Mouse (Mus musculus): ENCODE data around the gene Rasgrp4. TPM values are rescaled to one million over a fixed set of nuclear protein-coding genes. Genes with fewer than 3 reads are reported as not detected.
A peak's percentile ranks its signal among the peaks of the same experiment; 100 is the strongest.

Gene Rasgrp4
- polyA plus RNA-seq, 2 experiments from 2014 or later: 0.95 to 1.1 TPM

DNA sequence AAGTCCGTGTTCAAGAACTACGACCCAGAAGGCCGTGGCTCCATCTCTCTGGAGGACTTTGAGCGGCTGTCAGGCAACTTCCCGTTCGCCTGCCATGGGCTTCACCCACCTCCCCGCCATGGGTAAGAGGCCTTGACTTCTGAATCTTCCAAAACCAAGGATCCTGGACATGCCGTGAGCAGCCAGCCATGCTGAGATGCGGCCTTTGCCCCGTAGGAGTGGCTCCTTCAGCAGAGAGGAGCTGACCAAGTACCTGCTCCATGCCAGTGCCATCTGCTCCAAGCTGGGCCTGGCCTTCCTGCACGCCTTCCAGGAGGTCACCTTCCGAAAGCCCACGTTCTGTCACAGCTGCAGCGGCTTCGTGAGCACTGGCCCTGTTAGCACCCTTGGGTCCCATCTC, 14.1 kb downstream of the Rasgrp4 start:
- ATAC-seq: no peak

DNA sequence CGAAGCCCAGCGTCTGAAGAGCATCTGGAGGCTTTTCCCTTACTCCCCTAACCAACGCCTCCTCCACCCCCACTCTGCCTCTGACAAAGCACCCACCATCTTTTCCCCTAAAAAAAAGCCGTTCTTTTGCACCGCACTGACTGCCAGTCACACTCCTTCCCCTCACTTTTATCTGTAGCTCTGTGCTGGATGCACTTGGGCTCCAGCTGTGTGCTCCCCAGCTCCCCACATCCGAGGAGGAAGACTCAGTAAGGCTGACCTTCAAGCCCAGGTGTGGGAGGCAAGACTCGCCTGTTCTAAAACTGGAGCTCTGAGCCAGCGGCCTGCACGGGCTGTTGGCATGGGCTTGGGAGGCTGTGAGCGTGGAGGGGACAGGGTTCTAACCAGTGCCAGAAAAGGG, 16.8 kb downstream of the Rasgrp4 start:
- no peak for ATAC-seq

- no peak for ATAC-seq
Observed at GRCm38 (mm10) chr7:29154018-29154720, 19.5 kb downstream of the Rasgrp4 start.

DNA sequence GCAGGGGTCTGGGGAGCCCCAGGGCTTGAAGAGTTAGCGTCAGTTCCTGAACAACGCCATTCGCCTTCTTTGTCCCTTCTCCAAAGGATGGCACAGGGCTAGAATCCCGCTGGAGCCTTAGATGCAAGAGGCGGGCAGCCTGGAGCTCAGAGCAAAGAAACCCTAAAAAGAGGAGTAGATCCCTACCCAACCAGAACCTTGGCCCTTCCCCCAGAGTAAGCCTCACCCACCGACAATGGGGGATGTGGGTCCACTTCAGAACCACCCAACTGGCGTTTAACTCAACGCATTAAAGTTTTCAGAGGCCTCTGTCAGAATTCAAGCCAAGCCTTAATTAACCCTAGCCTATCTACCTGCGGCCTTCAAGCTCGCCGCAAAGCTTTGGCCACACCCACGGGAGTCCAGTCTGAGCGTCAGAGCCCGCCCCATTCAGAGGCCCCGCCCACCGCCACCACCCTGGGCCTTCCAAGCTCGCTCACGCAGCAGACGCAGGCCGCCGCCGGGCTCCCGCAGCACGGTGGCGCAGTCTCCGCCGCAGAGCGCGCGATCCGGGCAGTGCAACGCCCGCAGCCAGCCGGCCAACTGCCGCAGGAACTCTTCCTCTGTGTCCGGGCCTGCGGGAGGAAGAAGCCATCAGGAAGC, 20.7 kb downstream of the Rasgrp4 start:
- peak; percentile 67 for ATAC-seq

DNA sequence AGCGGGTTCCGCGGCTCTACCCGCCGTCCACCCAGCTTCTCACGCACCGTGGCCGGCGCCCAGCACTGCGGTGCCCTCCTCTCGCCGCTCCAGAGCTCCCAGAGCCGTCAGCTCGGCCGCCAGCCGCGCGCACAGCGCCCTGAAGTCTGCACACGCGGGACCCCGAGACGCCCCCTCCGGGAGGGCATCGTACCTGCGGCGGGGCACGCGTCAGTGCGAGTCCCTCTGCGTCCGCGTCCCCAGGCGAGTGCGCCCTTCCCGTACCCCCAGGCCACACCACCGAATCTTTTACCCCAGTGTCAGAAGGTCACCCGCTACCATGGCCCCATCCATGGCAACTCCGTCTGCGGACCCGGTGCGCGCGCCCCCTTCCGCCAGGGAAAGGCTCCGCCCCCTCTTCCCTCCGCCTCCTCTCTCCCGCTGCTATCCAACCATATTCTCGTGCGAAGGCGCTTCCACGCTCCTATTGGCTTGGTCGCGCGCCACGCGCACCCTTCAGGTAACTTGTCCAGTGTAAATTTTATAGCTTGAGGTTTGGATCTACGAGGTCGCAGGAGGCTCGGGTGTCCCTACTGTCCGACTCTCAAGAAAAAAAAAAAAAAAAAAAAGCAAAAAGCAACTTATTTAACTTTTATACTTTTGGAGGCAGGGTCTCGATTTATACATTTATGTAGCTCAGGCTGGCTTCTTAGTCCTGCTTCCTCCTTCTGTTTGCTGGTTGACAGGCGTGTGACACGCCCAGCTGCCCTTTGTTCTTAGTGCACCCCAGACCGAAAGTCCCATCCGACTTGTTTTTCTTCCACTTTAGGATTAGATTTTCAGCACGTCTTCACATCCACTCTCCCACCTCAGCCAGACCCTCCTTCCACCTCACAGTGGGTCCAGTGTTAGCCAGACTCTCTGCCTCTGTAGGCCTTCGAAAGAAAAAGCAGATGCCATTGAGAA, 21.5 kb downstream of the Rasgrp4 start, which contains the start of gene Fam98c:
Fam98c (minus strand) TSS at position 397 of the 945 bp plus-strand sequence.
- peak; percentile 83 for ATAC-seq

- no peak for ATAC-seq
Observed at GRCm38 (mm10) chr7:29158264-29158663, 23.6 kb downstream of the Rasgrp4 start.

DNA sequence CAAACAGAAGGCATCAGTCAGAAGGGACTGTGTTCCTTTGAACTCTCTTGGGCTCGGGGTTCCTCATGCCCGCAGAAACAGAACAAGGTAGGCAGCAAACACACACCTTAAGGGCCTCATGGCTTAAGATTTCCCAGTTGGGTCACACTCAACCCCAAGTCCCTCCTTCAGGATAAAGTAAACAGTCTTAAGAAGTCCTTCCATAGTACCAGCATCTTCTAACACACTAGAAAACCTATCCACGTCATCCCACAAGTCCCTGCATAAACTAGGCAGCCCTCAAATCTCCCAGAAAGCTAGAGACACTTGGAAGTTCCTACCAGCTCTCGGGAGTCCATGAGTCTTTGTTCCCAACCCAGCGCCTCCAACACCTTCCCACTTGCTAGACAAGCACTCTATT, 27.6 kb downstream of the Rasgrp4 start:
- no peak for ATAC-seq

DNA sequence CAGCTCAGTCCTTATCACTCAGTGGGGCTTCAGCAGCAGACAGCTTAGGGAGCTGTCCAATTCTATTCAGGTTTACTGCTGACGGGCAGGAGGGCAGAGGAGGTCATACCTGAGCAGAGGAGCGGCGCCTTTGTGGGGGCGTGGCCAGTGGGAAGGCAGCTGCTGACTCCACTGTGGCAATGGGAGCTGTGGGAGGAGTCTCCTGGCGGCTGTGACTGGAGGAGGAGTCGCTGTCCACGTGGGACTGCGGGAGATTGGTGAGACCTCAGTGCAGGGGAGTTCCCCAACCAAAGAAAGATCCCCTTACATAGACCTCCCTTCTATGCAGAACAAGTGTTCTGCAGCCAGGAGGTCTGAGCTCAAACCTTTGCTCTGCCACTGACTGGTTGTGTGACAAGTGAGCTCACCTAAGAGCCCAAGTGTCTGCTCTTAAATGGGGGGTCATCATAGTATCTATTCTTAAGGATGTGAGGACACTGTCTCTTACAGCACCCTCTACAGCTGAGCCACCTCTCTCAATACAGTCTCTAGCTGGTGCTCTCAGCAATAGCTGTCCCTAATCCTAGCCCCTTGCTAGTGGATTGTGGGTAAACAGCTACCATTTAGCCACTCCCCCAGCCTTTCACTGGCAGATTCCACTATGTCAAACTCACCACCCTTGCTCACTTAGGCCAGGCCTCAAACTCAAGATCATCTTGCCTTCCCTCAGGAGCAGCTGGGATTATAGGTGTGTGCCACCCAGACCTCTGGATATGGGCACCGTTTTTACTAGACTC, 28.3 kb downstream of the Rasgrp4 start:
- peak; percentile 61 for ATAC-seq

GRCm38 (mm10) chr7:29167656-29168055, 33.0 kb downstream of the Rasgrp4 start:
- ATAC-seq: no peak

GRCm38 (mm10) chr7:29168121-29168695, 33.6 kb downstream of the Rasgrp4 start:
- no peak for ATAC-seq

- ATAC-seq: no peak
Observed at GRCm38 (mm10) chr7:29168791-29169230, 34.2 kb downstream of the Rasgrp4 start.

DNA sequence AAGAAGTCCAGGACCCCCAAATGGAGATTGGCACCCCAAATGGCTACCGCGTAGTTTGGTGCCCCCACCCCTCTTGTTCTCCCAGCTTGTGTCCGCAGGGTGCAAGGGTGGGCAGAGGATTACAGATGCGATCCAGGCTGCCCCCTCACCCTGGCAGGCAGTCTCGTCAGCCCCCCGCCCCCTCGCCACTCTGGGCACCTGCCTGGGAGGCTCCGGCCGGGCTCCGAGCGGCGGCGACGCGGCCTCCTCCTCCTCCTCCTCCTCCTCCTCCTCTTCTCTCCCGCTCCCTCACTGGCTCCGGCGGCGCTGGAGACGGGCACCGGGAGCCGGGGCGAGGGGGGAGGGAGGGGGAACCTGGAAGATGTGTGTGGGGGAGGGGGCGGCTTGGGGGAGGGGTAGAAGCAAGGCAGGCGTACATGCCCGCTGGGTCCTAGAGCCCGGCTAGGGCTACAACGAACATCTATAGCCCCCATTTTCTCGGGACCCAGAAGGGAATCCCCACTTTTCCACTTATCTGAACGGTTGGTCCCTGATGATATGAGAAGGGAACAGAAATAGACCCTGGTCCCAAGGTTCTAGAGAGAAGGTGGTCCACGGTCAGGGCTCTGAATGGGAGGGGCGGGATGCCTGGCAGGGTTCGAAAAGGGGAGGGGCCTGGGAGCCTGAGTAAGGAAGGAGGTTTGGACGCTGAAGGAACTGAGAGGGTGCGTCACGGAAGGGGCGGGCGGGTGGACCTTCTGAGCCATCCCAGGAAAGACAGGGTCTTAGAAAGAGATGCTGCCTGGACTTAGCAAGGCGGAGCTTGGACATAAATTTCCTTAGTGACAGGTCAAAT, 34.8 kb downstream of the Rasgrp4 start:
- ATAC-seq: no peak

- ATAC-seq: peak; percentile 16
Observed at GRCm38 (mm10) chr7:29170066-29170754, 35.6 kb downstream of the Rasgrp4 start, which contains the start of the genes Ggn and Spred3. Ggn (plus strand) TSS chr7:29170210. Spred3 (minus strand) TSS chr7:29170411.

- ATAC-seq: no peak
Observed at GRCm38 (mm10) chr7:29170755-29171561, 36.3 kb downstream of the Rasgrp4 start.

DNA sequence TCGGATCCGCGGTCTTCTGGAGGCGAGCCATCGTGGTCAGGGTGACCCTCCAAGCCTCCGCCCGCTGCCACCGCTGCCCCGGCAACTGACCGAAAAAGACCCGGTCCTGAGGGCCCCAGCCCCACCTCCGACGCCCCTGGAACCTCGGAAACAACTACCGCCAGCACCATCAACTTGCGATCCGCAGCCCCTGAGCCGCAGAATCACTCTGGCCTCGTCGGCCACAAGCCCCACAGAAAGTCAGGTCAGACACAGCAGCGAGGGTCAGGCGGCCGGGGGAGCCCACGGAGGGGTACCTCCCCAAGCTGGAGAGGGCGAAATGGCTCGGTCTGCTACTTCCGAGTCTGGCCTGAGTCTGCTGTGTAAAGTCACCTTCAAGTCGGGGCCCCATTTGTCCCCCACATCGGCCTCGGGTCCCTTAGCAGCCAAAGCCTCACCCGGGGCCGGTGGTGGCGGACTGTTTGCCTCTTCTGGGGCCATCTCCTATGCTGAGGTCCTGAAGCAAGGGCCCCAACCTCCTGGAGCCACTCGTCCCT, 37.0 kb downstream of the Rasgrp4 start:
- ATAC-seq: no peak

DNA sequence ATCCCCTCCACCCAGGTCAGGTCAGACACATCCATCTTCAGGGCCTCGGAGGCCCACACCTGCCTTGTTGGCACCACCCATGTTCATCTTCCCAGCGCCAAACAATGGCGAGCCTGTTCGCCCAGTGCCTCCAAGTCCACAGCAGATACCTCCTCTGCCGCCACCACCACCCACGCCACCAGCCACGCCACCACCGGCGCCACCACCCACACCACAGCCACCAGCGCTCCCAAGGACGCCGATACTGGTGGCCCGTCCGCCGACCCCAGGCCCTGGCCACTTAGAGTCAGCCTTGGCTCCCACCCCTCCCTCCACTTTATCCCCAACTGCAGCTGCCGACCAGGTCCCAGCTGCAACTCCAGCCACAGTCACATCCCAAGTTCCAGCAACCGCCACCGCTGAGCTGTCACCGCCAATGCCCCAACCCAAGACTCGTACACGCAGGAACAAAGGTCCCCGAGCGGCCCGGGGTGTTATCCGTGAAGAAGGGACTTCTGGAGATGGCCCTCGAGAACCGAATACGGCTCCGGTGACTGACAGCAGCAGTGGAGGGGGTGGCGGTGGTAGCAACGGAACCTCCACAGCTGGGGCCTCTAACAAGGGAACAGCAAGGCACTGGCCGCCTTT, 37.9 kb downstream of the Rasgrp4 start:
- ATAC-seq: no peak

- ATAC-seq: no peak
Observed at GRCm38 (mm10) chr7:29178106-29178505, 43.5 kb downstream of the Rasgrp4 start.

- no peak for ATAC-seq
Observed at GRCm38 (mm10) chr7:29179323-29179722, 44.7 kb downstream of the Rasgrp4 start.

Measured in activated CD4-positive, CD25-positive, alpha-beta regulatory T cell, adult 4 months (primary cell).